Mouse (Mus musculus): Measurements from ENCODE around the gene Jak2. TPM values are rescaled to one million over a fixed set of nuclear protein-coding genes. Genes with fewer than 3 reads are reported as not detected.

Gene Jak2
- total RNA-seq, 4 experiments from 2014 or later: 16.0 to 18.0 (median 16.9) TPM

GRCm38 (mm10) chr19:29252831-29253545 lies 1.4 kb downstream of the Jak2 start:
- DNase-seq (ENCODE audit: low spot score): no peak

- DNase-seq (ENCODE audit: low spot score): peak; percentile 84
Observed at GRCm38 (mm10) chr19:29253728-29254127, 2.1 kb downstream of the Jak2 start.

GRCm38 (mm10) chr19:29254671-29255070 lies 3.0 kb downstream of the Jak2 start:
- no peak for DNase-seq (ENCODE audit: low spot score)

- DNase-seq (ENCODE audit: low spot score): no peak
Observed at GRCm38 (mm10) chr19:29255327-29256027, 3.8 kb downstream of the Jak2 start.

- no peak for DNase-seq (ENCODE audit: low spot score)
Observed at GRCm38 (mm10) chr19:29261638-29262037, 10.0 kb downstream of the Jak2 start.

GRCm38 (mm10) chr19:29263492-29263891 lies 11.9 kb downstream of the Jak2 start:
- DNase-seq (ENCODE audit: low spot score): no peak

GRCm38 (mm10) chr19:29265538-29265937 lies 13.9 kb downstream of the Jak2 start:
- peak; percentile 70 for DNase-seq (ENCODE audit: low spot score)

- no peak for DNase-seq (ENCODE audit: low spot score)
Observed at GRCm38 (mm10) chr19:29267075-29267868, 15.6 kb downstream of the Jak2 start.

- DNase-seq (ENCODE audit: low spot score): no peak
Observed at GRCm38 (mm10) chr19:29268788-29269321, 17.2 kb downstream of the Jak2 start.

- DNase-seq (ENCODE audit: low spot score): no peak
Observed at GRCm38 (mm10) chr19:29270226-29270625, 18.6 kb downstream of the Jak2 start.

GRCm38 (mm10) chr19:29271147-29271578 lies 19.5 kb downstream of the Jak2 start:
- DNase-seq (ENCODE audit: low spot score): peak; percentile 63

GRCm38 (mm10) chr19:29272011-29272809 lies 20.6 kb downstream of the Jak2 start:
- no peak for DNase-seq (ENCODE audit: low spot score)

- no peak for DNase-seq (ENCODE audit: low spot score)
Observed at GRCm38 (mm10) chr19:29276414-29276813, 24.8 kb downstream of the Jak2 start.

GRCm38 (mm10) chr19:29278944-29279587 lies 27.4 kb downstream of the Jak2 start:
- no peak for DNase-seq (ENCODE audit: low spot score)

- DNase-seq (ENCODE audit: low spot score): no peak
Observed at GRCm38 (mm10) chr19:29285451-29285869, 33.8 kb downstream of the Jak2 start.

GRCm38 (mm10) chr19:29287863-29288262 lies 36.2 kb downstream of the Jak2 start:
- no peak for DNase-seq (ENCODE audit: low spot score)

GRCm38 (mm10) chr19:29291532-29291931 lies 39.9 kb downstream of the Jak2 start:
- DNase-seq (ENCODE audit: low spot score): no peak

GRCm38 (mm10) chr19:29292546-29292945 lies 40.9 kb downstream of the Jak2 start:
- no peak for DNase-seq (ENCODE audit: low spot score)

GRCm38 (mm10) chr19:29294756-29295155 lies 43.1 kb downstream of the Jak2 start:
- DNase-seq (ENCODE audit: low spot score): no peak

GRCm38 (mm10) chr19:29296166-29296565 lies 44.5 kb downstream of the Jak2 start:
- no peak for DNase-seq (ENCODE audit: low spot score)

- DNase-seq (ENCODE audit: low spot score): no peak
Observed at GRCm38 (mm10) chr19:29297366-29297765, 45.7 kb downstream of the Jak2 start.

All from heart, adult 8-10 months (tissue).